Mouse (Mus musculus): ENCODE data around the gene Mapkapk3.
"Not testable (repeated sequence)": the region's sequence is repeated elsewhere in the genome, so short reads cannot be mapped to it uniquely, and the experiment has no call there.

Gene Mapkapk3

GRCm38 (mm10) chr9:107309600-107309999 is 19.9 kb upstream of the Mapkapk3 start:
- in situ Hi-C loops (cut with MboI; ENCODE audit: low pct_unique_long_range_greater_than_20kb in 1 of 2, low sequenced_read_pairs in 2 of 2, unreplicated experiment in 1 of 2), result no loop called here

GRCm38 (mm10) chr9:107309171-107309570 is 19.5 kb upstream of the Mapkapk3 start:
- in situ Hi-C loops (cut with MboI; ENCODE audit: low pct_unique_long_range_greater_than_20kb in 1 of 2, low sequenced_read_pairs in 2 of 2, unreplicated experiment in 1 of 2), result no loop called here

- in situ Hi-C loops (cut with MboI; ENCODE audit: low pct_unique_long_range_greater_than_20kb in 1 of 2, low sequenced_read_pairs in 2 of 2, unreplicated experiment in 1 of 2), result no loop called here
These were observed 18.8 kb upstream of the Mapkapk3 start for GRCm38 (mm10) chr9:107308346-107309000.

GRCm38 (mm10) chr9:107307886-107308285 is 18.2 kb upstream of the Mapkapk3 start:
- in situ Hi-C loops (cut with MboI; ENCODE audit: low pct_unique_long_range_greater_than_20kb in 1 of 2, low sequenced_read_pairs in 2 of 2, unreplicated experiment in 1 of 2), result no loop called here

GRCm38 (mm10) chr9:107307099-107307872 is 17.6 kb upstream of the Mapkapk3 start:
- in situ Hi-C loops (cut with MboI; ENCODE audit: low pct_unique_long_range_greater_than_20kb in 1 of 2, low sequenced_read_pairs in 2 of 2, unreplicated experiment in 1 of 2), result no loop called here

GRCm38 (mm10) chr9:107306673-107307072 is 17.0 kb upstream of the Mapkapk3 start:
- in situ Hi-C loops (cut with MboI; ENCODE audit: low pct_unique_long_range_greater_than_20kb in 1 of 2, low sequenced_read_pairs in 2 of 2, unreplicated experiment in 1 of 2), result not testable (repeated sequence)

- in situ Hi-C loops (cut with MboI; ENCODE audit: low pct_unique_long_range_greater_than_20kb in 1 of 2, low sequenced_read_pairs in 2 of 2, unreplicated experiment in 1 of 2), result no loop called here
These were observed 16.2 kb upstream of the Mapkapk3 start for GRCm38 (mm10) chr9:107305601-107306542.

GRCm38 (mm10) chr9:107305012-107305411 is 15.3 kb upstream of the Mapkapk3 start:
- in situ Hi-C loops (cut with MboI; ENCODE audit: low pct_unique_long_range_greater_than_20kb in 1 of 2, low sequenced_read_pairs in 2 of 2, unreplicated experiment in 1 of 2), result no loop called here

- in situ Hi-C loops (cut with MboI; ENCODE audit: low pct_unique_long_range_greater_than_20kb in 1 of 2, low sequenced_read_pairs in 2 of 2, unreplicated experiment in 1 of 2), result no loop called here
These were observed 14.7 kb upstream of the Mapkapk3 start for GRCm38 (mm10) chr9:107304383-107304782.

GRCm38 (mm10) chr9:107303900-107304299 is 14.2 kb upstream of the Mapkapk3 start:
- in situ Hi-C loops (cut with MboI; ENCODE audit: low pct_unique_long_range_greater_than_20kb in 1 of 2, low sequenced_read_pairs in 2 of 2, unreplicated experiment in 1 of 2), result no loop called here

- in situ Hi-C loops (cut with MboI; ENCODE audit: low pct_unique_long_range_greater_than_20kb in 1 of 2, low sequenced_read_pairs in 2 of 2, unreplicated experiment in 1 of 2), result no loop called here
These were observed 13.6 kb upstream of the Mapkapk3 start for GRCm38 (mm10) chr9:107303121-107303820.

- in situ Hi-C loops (cut with MboI; ENCODE audit: low pct_unique_long_range_greater_than_20kb in 1 of 2, low sequenced_read_pairs in 2 of 2, unreplicated experiment in 1 of 2), result no loop called here
These were observed 12.9 kb upstream of the Mapkapk3 start for GRCm38 (mm10) chr9:107302592-107302991.

- in situ Hi-C loops (cut with MboI; ENCODE audit: low pct_unique_long_range_greater_than_20kb in 1 of 2, low sequenced_read_pairs in 2 of 2, unreplicated experiment in 1 of 2), result no loop called here
These were observed 12.1 kb upstream of the Mapkapk3 start for GRCm38 (mm10) chr9:107301554-107302331.

GRCm38 (mm10) chr9:107300224-107300973 is 10.7 kb upstream of the Mapkapk3 start:
- in situ Hi-C loops (cut with MboI; ENCODE audit: low pct_unique_long_range_greater_than_20kb in 1 of 2, low sequenced_read_pairs in 2 of 2, unreplicated experiment in 1 of 2), result no loop called here

GRCm38 (mm10) chr9:107299783-107300182 is 10.1 kb upstream of the Mapkapk3 start:
- in situ Hi-C loops (cut with MboI; ENCODE audit: low pct_unique_long_range_greater_than_20kb in 1 of 2, low sequenced_read_pairs in 2 of 2, unreplicated experiment in 1 of 2), result loop anchor here (5.0 to 10.0 kb wide), 3 partner anchors 33 to 55 kb away; partner anchors contain the start of gene Hemk1 (in 1 of the 2)

GRCm38 (mm10) chr9:107298876-107299275 is 9.2 kb upstream of the Mapkapk3 start:
- in situ Hi-C loops (cut with MboI; ENCODE audit: low pct_unique_long_range_greater_than_20kb in 1 of 2, low sequenced_read_pairs in 2 of 2, unreplicated experiment in 1 of 2), result loop anchor here (5.0 to 10.0 kb wide), 3 partner anchors 33 to 56 kb away; partner anchors contain the start of gene Hemk1 (in 1 of the 2)

All from mouse embryonic stem cell (cell line).